Mouse (Mus musculus): ENCODE data around the gene Bcas1. TPM values are rescaled to one million over a fixed set of nuclear protein-coding genes. Genes with fewer than 3 reads are reported as not detected.

Gene Bcas1
- polyA plus RNA-seq, 2 experiments, result 0.45 to 1.0 TPM

- ATAC-seq (ENCODE audit: low FRiP score, low read depth) (no peak), DNase-seq (ENCODE audit: low spot score) (no peak)
- H3K27me3 ChIP-seq (ENCODE audit: control insufficient read depth, insufficient read depth, low read length), result no peaks in the 10 kb centered on the region
- TF ChIP-seq POLR2A (IDR thresholded peaks at IDR 0.05; ENCODE audit: borderline replicate concordance, extremely low read depth, insufficient read depth, insufficient read length), result no peak
- H3K27ac ChIP-seq (replicated peaks; ENCODE audit: low read depth, low read length), result no peak overlapping the region
- H3K4me2 ChIP-seq (replicated peaks; ENCODE audit: low read depth, low read length, severe bottlenecking), result no peak overlapping the region
- H3K9ac ChIP-seq (ENCODE audit: low read depth, low read length, severe bottlenecking), result no peak overlapping the region
- H3K9me3 ChIP-seq (ENCODE audit: control insufficient read depth, low read length), result no peaks in the 10 kb centered on the region
- H3K4me3 ChIP-seq (replicated peaks; ENCODE audit: low read length), result no peak overlapping the region
- H3K4me1 ChIP-seq (ENCODE audit: control insufficient read depth, insufficient read depth, low read length), result peaks cover 22% of the 10 kb centered on the region
- whole genome bisulfite sequencing, result 76% methylated on average over 9 of the region's 9 CpGs
- H3K36me3 ChIP-seq (ENCODE audit: control insufficient read depth, insufficient read depth, low read length), result no peaks in the 10 kb centered on the region
Observed at GRCm38 (mm10) chr2:170306637-170307320, 120.9 kb downstream of the Bcas1 start.

GRCm38 (mm10) chr2:170304766-170305165 lies 122.9 kb downstream of the Bcas1 start:
- DNase-seq (ENCODE audit: low spot score) (no peak), ATAC-seq (ENCODE audit: low FRiP score, low read depth) (no peak)
- H3K4me2 ChIP-seq (replicated peaks; ENCODE audit: low read depth, low read length, severe bottlenecking), result no peak overlapping the region
- H3K27me3 ChIP-seq (ENCODE audit: control insufficient read depth, insufficient read depth, low read length), result no peaks in the 10 kb centered on the region
- no peak overlapping the region for H3K27ac ChIP-seq (replicated peaks; ENCODE audit: low read depth, low read length)
- peaks cover 22% of the 10 kb centered on the region for H3K4me1 ChIP-seq (ENCODE audit: control insufficient read depth, insufficient read depth, low read length)
- H3K9me3 ChIP-seq (ENCODE audit: control insufficient read depth, low read length), result no peaks in the 10 kb centered on the region
- WGBS, result 69% methylated on average over 12 of the region's 12 CpGs
- TF ChIP-seq POLR2A (IDR thresholded peaks at IDR 0.05; ENCODE audit: borderline replicate concordance, extremely low read depth, insufficient read depth, insufficient read length), result no peak
- no peak overlapping the region for H3K9ac ChIP-seq (ENCODE audit: low read depth, low read length, severe bottlenecking)
- no peak overlapping the region for H3K4me3 ChIP-seq (replicated peaks; ENCODE audit: low read length)
- H3K36me3 ChIP-seq (ENCODE audit: control insufficient read depth, insufficient read depth, low read length), result no peaks in the 10 kb centered on the region

- Histone ChIP-seq H3K36me3 (ENCODE audit: control insufficient read depth, insufficient read depth, low read length) (no peaks in the 10 kb centered on the region), H3K4me3 (replicated peaks; ENCODE audit: low read length) (no peak overlapping the region), H3K4me2 (replicated peaks; ENCODE audit: low read depth, low read length, severe bottlenecking) (no peak overlapping the region), H3K4me1 (ENCODE audit: control insufficient read depth, insufficient read depth, low read length) (peaks cover 14% of the 10 kb centered on the region; the same call in 1 of the 2 replicates), H3K9ac (ENCODE audit: low read depth, low read length, severe bottlenecking) (no peak overlapping the region), H3K27ac (replicated peaks; ENCODE audit: low read depth, low read length) (no peak overlapping the region), H3K9me3 (ENCODE audit: control insufficient read depth, low read length) (no peaks in the 10 kb centered on the region), H3K27me3 (ENCODE audit: control insufficient read depth, insufficient read depth, low read length) (no peaks in the 10 kb centered on the region)
- no peak for DNase-seq (ENCODE audit: low spot score)
- WGBS, result 85% methylated on average over 7 of the region's 7 CpGs
- no peak for TF ChIP-seq POLR2A (IDR thresholded peaks at IDR 0.05; ENCODE audit: borderline replicate concordance, extremely low read depth, insufficient read depth, insufficient read length)
- no peak for ATAC-seq (ENCODE audit: low FRiP score, low read depth)
Observed at GRCm38 (mm10) chr2:170303595-170303994, 124.0 kb downstream of the Bcas1 start.

- DNase-seq (ENCODE audit: low spot score) (no peak), ATAC-seq (ENCODE audit: low FRiP score, low read depth) (no peak)
- Histone ChIP-seq H3K36me3 (ENCODE audit: control insufficient read depth, insufficient read depth, low read length) (no peaks in the 10 kb centered on the region), H3K27me3 (ENCODE audit: control insufficient read depth, insufficient read depth, low read length) (no peaks in the 10 kb centered on the region), H3K4me3 (replicated peaks; ENCODE audit: low read length) (no peak overlapping the region), H3K9me3 (ENCODE audit: control insufficient read depth, low read length) (no peaks in the 10 kb centered on the region), H3K27ac (replicated peaks; ENCODE audit: low read depth, low read length) (no peak overlapping the region), H3K4me2 (replicated peaks; ENCODE audit: low read depth, low read length, severe bottlenecking) (no peak overlapping the region), H3K9ac (ENCODE audit: low read depth, low read length, severe bottlenecking) (no peak overlapping the region), H3K4me1 (ENCODE audit: control insufficient read depth, insufficient read depth, low read length) (peaks cover 7% of the 10 kb centered on the region; the same call in 1 of the 2 replicates)
- no peak for TF ChIP-seq POLR2A (IDR thresholded peaks at IDR 0.05; ENCODE audit: borderline replicate concordance, extremely low read depth, insufficient read depth, insufficient read length)
- 82% methylated on average over 8 of the region's 8 CpGs for WGBS
Observed at GRCm38 (mm10) chr2:170302825-170303224, 124.8 kb downstream of the Bcas1 start.

Other genes with a start within 250 kb of the Bcas1 start
- gene Pfdn4, start 68.6 kb upstream of the Bcas1 start, polyA plus RNA-seq (2012; rRNA removed), result 29.5 and 45.0 TPM in 2 replicates
- 77.0 and 82.6 TPM in 2 replicates for gene Pfdn4, start 68.6 kb upstream of the Bcas1 start, polyA plus RNA-seq (2014; fragmentation: Nextera tagmentation; extraction: Ambion mirVana)
- gene Cyp24a1, start 69.3 kb upstream of the Bcas1 start, polyA plus RNA-seq (2012; rRNA removed), result 0.03 TPM in 2 replicates
- gene Cyp24a1, start 69.3 kb upstream of the Bcas1 start, polyA plus RNA-seq (2014; fragmentation: Nextera tagmentation; extraction: Ambion mirVana), result not detected in 2 replicates
- not detected in 2 replicates for gene 4930470P17Rik, start 174.2 kb upstream of the Bcas1 start, polyA plus RNA-seq (2012; rRNA removed)
- gene 4930470P17Rik, start 174.2 kb upstream of the Bcas1 start, polyA plus RNA-seq (2014; fragmentation: Nextera tagmentation; extraction: Ambion mirVana), result not detected in 2 replicates